Mouse (Mus musculus) limb, embryonic 14.5 days (tissue): ENCODE data around the gene Cdr2l. TPM values are rescaled to one million over a fixed set of nuclear protein-coding genes. Genes with fewer than 3 reads are reported as not detected.

Experiments used
- ATAC-seq: fragments of 200-750 bp; cut with Nextera tagmentation; 2 replicates; pipeline ENCODE4 v1.8.0; 2017; ENCODE audit warnings: low read depth, moderate number of reproducible peaks, moderate TSS enrichment; ENCODE audit not compliant: low FRiP score
- DNase-seq: peaks from one replicate; pipeline ENCODE4 v3.0.0-alpha.2; 2015; ENCODE audit warnings: low spot score
- H3K27ac ChIP-seq: fragments of 300-500 bp; sonication (generic); replicated peaks from 2 replicates; pipeline ENCODE4 v1.5.1; 2014; ENCODE audit warnings: low read depth, mild to moderate bottlenecking, low read length, moderate library complexity, mixed read lengths
- H3K27me3 ChIP-seq: fragments of 300-500 bp; sonication (generic); 2 replicates; pipeline ENCODE4 v1.6.1; 2014; ENCODE audit warnings: low read length, mixed read lengths; ENCODE audit not compliant: control insufficient read depth, insufficient read depth
- H3K36me3 ChIP-seq: fragments of 300-500 bp; sonication (generic); 2 replicates; pipeline ENCODE4 v1.6.1; 2014; ENCODE audit warnings: mild to moderate bottlenecking, low read length, moderate library complexity, mixed read lengths; ENCODE audit not compliant: control insufficient read depth, insufficient read depth
- H3K4me1 ChIP-seq: fragments of 300-500 bp; sonication (generic); 2 replicates; pipeline ENCODE4 v1.6.1; 2014; ENCODE audit warnings: antibody characterized with exemption, low read length, mixed read lengths; ENCODE audit not compliant: control insufficient read depth, insufficient read depth
- H3K4me2 ChIP-seq: fragments of 300-500 bp; sonication (generic); replicated peaks from 2 replicates; pipeline ENCODE4 v1.6.1; 2014; ENCODE audit warnings: low read depth, mild to moderate bottlenecking, low read length, moderate library complexity; ENCODE audit not compliant: severe bottlenecking
- H3K4me3 ChIP-seq: fragments of 300-500 bp; sonication (generic); replicated peaks from 2 replicates; pipeline ENCODE4 v1.5.1; 2014; ENCODE audit warnings: low read length
- H3K9ac ChIP-seq: fragments of 300-500 bp; sonication (generic); 2 replicates; pipeline ENCODE4 v1.6.1; 2014; ENCODE audit warnings: mild to moderate bottlenecking, low read depth, low read length, moderate library complexity; ENCODE audit not compliant: severe bottlenecking
- H3K9me3 ChIP-seq: fragments of 300-500 bp; sonication (generic); 2 replicates; pipeline ENCODE4 v1.6.1; 2016; ENCODE audit warnings: low read length; ENCODE audit not compliant: control insufficient read depth
- POLR2A ChIP-seq: fragments of 200-500 bp; IDR thresholded peaks from 2 replicates; pipeline ENCODE4 v1.8.0; 2012; ENCODE audit warnings: inconsistent platforms, mild to moderate bottlenecking, moderate library complexity, borderline replicate concordance; ENCODE audit not compliant: insufficient read depth, insufficient read length; ENCODE audit errors: extremely low read depth
- WGBS: fragments of 180-500 bp; shearing (Covaris S2); extraction: QIAGEN DNeasy Blood & Tissue Kit; methylation state at CpG from one replicate; pipeline ENCODE4 v1.1.7; 2014; 5-methylcytosine and 5-hydroxymethylcytosine counted together
- polyA plus RNA-seq, 2 experiments: library from polyadenylated mRNA; depleted of rRNA in 1 of 2; stranded (reverse) in 1 of 2; unstranded in 1 of 2; fragments of >200 nt; fragmentation: Nextera tagmentation in 1 of 2; extraction: Ambion mirVana in 1 of 2; gene quantifications; 2 replicates each; pipeline versions ENCODE4 v1.2.1 to v1.2.3; 2012 to 2014

The Cdr2l gene
- polyA plus RNA-seq, 2 experiments = 11.1 to 18.8 TPM

GRCm38 (mm10) chr11:115337826-115338225 lies 43.9 kb upstream of the Cdr2l start:
- Histone ChIP-seq H3K4me3 (no peak overlapping the region), H3K36me3 (no peaks in the 10 kb centered on the region), H3K4me1 (peaks cover 3% of the 10 kb centered on the region; the same call in 1 of the 2 replicates), H3K4me2 (no peak overlapping the region), H3K27ac (no peak overlapping the region), H3K9ac (no peak overlapping the region), H3K27me3 (peaks cover 28% of the 10 kb centered on the region), H3K9me3 (no peaks in the 10 kb centered on the region)
- TF ChIP-seq POLR2A = no peak
- WGBS = 75% methylated on average over 1 of the region's 1 CpGs
- ATAC-seq = no peak
- no peak for DNase-seq

DNA sequence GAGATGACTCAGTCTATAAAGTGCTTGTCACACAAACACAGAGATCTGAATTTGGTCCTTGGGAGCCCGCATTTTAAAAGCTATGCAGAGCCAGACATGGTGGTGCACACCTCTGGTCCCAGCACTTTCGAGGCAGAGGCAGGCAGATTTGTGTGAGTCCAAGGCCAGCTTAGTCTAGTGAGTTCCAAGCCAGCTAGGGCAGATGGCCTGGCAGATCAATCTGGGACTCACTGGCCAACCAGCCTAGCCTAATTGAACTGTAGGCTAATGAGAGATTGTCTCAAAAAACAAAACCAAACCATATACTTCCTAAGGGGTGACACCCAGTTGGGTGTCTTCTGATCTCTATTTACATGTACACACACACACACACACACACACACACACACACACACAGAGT lies 40.5 kb upstream of the Cdr2l start:
- Histone ChIP-seq H3K36me3 (no peaks in the 10 kb centered on the region), H3K9ac (no peak overlapping the region), H3K4me2 (no peak overlapping the region), H3K27ac (no peak overlapping the region), H3K4me3 (no peak overlapping the region), H3K27me3 (peaks cover 6% of the 10 kb centered on the region), H3K9me3 (no peaks in the 10 kb centered on the region), H3K4me1 (peaks cover 14% of the 10 kb centered on the region)
- no peak for ATAC-seq
- no peak for DNase-seq
- no peak for TF ChIP-seq POLR2A
- WGBS = 80% methylated on average over 2 of the region's 2 CpGs

DNA sequence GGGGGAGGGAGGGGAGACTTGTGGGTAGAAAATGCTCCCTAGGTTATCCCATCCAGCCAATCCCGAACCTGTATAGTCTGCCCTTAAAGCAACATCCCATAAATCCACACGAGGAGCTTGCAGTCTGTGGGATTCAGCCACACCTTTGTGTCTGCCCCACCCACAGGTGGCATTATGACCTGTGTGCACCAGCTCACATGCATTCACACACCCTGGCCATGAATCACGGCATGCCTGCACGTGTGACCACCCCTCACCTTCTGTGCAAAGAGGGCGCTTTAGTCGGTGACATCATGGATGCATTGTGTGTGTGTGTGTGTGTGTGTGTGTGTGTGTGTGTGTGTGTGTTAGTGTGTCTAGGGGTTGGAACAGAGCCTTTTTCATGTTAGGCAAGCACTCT lies 39.9 kb upstream of the Cdr2l start:
- no peak overlapping the region for H3K4me2 ChIP-seq
- H3K27ac ChIP-seq = no peak overlapping the region
- no peaks in the 10 kb centered on the region for H3K36me3 ChIP-seq
- no peak overlapping the region for H3K4me3 ChIP-seq
- no peaks in the 10 kb centered on the region for H3K27me3 ChIP-seq
- no peaks in the 10 kb centered on the region for H3K9me3 ChIP-seq
- TF ChIP-seq POLR2A = no peak
- peaks cover 20% of the 10 kb centered on the region for H3K4me1 ChIP-seq
- DNase-seq = no peak
- WGBS = 68% methylated on average over 6 of the region's 6 CpGs
- H3K9ac ChIP-seq = no peak overlapping the region
- no peak for ATAC-seq

DNA sequence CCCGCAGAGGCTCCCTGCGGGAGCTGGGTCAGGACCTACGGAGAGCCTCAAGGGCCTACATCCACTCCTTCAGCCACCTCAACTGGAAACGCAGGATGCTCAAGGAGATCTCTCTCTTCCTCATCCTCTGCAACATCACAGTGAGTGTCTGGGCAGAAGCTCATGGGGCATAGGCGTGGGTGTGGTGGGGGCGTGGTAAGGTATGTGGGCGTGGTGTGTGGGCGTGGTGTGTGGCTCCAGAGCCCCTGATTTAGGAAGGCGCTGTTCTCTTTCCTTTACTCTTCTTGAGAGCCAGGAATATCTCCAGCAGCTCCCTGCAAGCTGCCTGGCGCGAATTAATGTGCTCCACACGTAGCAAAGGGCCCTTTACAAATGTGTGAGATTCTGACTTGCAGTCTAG lies 36.7 kb upstream of the Cdr2l start:
- no peak overlapping the region for H3K9ac ChIP-seq
- H3K27ac ChIP-seq = no peak overlapping the region
- WGBS = 12% methylated on average over 12 of the region's 12 CpGs
- H3K27me3 ChIP-seq = no peaks in the 10 kb centered on the region
- ATAC-seq = no peak
- no peak for TF ChIP-seq POLR2A
- H3K36me3 ChIP-seq = no peaks in the 10 kb centered on the region
- H3K4me1 ChIP-seq = peaks cover 21% of the 10 kb centered on the region
- no peak for DNase-seq
- H3K9me3 ChIP-seq = no peaks in the 10 kb centered on the region
- no peak overlapping the region for H3K4me3 ChIP-seq
- no peak overlapping the region for H3K4me2 ChIP-seq

DNA sequence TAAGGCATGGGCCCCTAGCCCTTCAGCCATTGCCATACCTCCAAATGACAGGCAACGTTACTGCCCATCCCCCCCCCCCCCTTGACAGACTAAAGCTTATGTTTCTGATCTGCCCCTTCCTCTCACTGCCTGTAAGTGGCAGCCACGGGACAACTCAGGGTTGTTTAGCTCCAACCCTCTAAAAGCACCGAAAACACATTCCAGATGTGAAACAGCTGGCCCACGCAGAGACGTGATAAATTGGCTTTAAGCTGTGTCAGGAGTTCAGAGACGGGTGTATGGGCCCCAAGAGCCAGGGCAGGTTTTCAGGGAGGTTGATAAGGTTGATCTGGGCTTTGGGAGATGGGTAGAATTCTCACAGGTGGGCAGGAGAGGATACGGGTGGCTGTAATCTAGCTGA lies 36.2 kb upstream of the Cdr2l start:
- DNase-seq = peak; percentile 46
- H3K4me2 ChIP-seq = no peak overlapping the region
- H3K36me3 ChIP-seq = no peaks in the 10 kb centered on the region
- peaks cover 21% of the 10 kb centered on the region for H3K4me1 ChIP-seq
- H3K9ac ChIP-seq = no peak overlapping the region
- ATAC-seq = peak; percentile 56; the same call in 1 of the 2 replicates
- no peak overlapping the region for H3K4me3 ChIP-seq
- H3K27ac ChIP-seq = no peak overlapping the region
- H3K9me3 ChIP-seq = no peaks in the 10 kb centered on the region
- no peak for TF ChIP-seq POLR2A
- under 1% methylated on average over 7 of the region's 7 CpGs for WGBS
- H3K27me3 ChIP-seq = no peaks in the 10 kb centered on the region

DNA sequence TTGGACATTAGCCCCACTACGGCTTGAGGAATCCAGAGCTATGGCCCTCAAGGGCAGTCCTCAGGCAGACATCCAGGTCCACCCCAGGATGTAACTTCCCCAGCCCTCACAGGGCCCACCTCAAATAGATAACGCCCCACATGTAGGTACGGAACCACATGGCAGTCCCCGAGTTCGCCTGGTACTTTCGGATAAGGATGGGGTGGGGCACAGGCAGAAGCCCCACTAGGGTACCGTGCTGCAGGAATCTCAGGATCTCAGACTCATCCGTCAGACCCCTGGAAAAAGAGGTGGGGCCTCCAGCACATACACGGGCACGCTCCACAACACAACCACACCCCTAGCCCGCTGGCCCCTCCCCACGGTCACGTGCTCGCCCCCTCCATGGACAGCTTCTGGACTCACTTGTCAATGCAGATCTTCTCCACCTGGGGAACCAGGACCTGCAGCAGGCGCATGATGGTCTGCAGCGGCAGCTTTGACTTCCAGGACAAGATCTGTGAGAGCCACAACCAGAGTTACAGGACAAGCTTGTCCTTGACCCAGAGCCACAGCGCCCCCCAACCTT lies 33.0 kb upstream of the Cdr2l start:
- ATAC-seq = no peak

More for the DNA sequence above, 33.0 kb upstream of the Cdr2l start:
- no peak overlapping the region for H3K27ac ChIP-seq
- no peaks in the 10 kb centered on the region for H3K36me3 ChIP-seq
- no peaks in the 10 kb centered on the region for H3K9me3 ChIP-seq
- H3K4me1 ChIP-seq = peaks cover 21% of the 10 kb centered on the region
- TF ChIP-seq POLR2A = no peak
- DNase-seq = no peak
- 51% methylated on average over 17 of the region's 17 CpGs for WGBS
- no peak overlapping the region for H3K4me2 ChIP-seq
- no peak overlapping the region for H3K4me3 ChIP-seq
- no peaks in the 10 kb centered on the region for H3K27me3 ChIP-seq
- no peak overlapping the region for H3K9ac ChIP-seq
